Mouse (Mus musculus) adrenal gland, adult (tissue): Measurements from ENCODE around the gene Them7.
A peak's percentile ranks its signal among the peaks of the same experiment; 100 is the strongest.

Experiments
- DNase-seq, 2 experiments: peaks; one replicate each; pipeline ENCODE4 v3.0.0; 2022 to 2023; ENCODE audit warnings: low spot score in 1 of 2; ENCODE audit not compliant: inconsistent age in 2 of 2

Gene Them7

DNA sequence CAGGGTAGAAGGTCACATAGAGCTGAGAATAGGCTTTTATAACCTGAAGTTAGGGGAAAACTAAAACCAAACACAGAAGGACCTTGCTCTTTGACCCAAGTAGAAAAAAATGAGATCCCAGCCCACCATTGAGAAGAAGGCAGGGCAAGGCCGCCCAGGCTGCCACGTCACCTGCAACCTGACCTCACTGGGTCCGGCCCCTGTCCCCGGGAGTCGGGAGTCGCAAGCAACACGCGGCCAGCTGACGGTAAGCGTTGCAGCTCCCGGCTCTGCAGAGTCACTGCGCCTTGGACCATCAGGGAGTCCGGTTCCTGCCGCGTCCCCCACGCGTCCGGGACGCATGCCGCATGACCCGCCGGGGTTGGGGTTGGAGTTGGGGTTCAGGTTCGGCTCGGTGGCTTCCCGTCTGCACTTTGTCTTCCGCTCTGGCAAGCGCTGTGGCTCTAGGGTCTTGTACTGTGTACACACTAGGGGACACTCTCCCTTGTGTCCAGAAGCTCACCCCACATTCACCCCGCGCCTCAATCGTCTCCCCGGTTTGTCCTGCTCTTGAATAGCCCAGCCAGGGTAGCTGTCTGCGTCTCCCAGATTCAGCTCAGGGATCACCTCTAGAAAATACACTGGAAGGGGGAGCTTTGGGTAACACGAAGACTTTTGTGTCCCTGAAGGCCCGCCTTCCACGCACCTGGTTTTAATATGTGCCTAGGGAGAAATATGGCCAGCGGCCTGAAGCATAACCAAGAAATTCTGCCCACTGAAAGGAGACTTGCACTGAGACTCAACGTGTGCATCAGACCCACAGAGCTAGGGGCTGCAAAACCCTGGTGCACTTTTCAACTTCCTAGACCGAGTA is at the start of gene Them7:
TSS of gene Them7 (plus strand) at position 187 of the 853 bp plus-strand sequence.
- DNase-seq, result peak; percentile 68 to 83

DNA sequence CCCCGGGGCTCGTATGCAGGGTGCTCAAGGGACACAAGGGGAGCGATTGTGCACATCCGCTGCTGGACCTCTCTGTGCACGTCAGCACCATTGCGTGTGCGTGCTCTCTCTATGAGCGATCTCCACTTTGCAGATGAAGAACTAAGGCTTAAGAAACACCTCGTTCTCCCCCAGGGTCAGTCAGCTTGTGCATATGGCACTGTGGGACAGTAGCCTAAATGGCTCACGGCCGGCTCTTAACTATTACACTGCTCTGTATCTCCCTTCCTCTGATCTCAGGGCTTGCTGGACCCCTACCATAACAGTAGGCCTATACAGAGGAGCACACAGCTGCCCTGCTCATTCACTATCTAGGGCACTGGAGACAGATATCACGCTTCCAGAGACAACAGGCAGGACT is 45.2 kb upstream of the Them7 start:
- DNase-seq, result no peak

DNA sequence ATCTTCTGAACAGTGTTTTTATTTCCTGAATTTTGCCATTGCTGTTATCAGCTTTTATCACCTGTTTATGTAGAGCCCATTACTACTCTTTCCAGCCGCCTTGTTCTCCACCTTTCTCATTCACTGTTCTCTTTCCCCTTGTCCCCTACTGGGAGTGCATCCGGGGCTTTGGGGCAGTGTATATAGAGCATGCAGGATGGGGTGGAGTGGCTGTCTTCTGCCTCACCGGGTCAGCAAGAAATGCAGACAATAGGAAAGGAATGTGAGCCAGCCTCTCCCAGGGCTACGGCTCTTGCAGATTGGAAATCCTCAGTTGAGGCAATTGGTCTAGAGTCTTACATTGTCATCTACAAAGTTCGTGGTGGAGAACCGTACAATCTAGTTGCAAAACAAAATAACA is 41.6 kb upstream of the Them7 start:
- DNase-seq, result no peak

DNA sequence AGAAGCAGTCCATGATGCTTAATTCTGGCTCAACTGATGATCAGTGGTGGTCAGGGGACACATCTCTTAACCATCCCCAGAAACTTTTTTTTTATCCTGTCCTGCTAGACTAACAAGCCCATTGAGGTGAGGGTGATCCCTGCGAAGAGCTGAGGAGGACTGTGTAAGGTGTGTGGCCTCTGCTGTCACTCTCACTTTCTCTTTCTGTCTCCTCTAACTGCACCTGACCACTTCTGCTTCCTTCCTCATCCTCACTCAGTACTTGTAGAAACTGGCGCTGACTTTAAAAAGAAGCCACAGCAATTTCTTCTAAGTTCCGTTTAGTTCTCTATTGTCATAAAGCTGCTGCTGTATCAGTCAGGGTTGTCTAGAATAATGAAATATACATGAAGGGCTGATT is 39.0 kb upstream of the Them7 start:
- DNase-seq, result no peak

DNA sequence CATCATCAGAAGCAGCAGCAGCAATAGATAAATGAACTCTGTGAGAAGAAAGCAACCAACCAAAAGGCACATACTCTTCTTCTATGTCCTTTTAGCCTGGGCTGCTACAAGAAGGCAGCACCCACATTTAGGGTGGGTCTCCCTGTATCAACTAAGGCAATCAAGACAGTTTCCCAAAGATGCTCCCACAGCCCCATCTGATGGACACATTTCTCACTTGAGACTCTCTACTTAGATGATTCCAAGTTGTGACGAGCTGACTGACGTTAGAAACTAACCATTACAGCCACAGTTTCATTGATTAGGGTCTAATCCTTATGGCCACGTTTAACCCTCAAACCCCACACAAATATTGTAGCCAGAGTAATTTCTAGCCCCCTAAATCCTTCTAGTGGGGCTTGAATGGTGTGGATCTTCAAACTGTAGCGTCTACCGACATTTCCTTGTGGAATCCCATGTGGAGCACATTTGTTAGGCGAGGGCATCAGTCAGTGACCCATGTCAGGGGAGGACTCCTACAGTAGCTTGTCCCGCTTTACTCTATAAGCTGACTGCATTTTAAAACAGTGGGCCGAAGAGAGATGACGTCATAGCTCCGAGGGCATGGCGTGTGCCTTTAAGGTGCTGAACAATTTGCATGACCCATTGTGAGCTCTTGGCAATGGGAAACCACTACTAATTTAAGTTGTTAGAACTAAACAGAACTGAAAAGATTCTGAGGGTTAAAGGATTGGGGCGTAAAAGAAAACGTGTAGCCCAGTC is 38.2 kb upstream of the Them7 start:
- DNase-seq, result no peak

DNA sequence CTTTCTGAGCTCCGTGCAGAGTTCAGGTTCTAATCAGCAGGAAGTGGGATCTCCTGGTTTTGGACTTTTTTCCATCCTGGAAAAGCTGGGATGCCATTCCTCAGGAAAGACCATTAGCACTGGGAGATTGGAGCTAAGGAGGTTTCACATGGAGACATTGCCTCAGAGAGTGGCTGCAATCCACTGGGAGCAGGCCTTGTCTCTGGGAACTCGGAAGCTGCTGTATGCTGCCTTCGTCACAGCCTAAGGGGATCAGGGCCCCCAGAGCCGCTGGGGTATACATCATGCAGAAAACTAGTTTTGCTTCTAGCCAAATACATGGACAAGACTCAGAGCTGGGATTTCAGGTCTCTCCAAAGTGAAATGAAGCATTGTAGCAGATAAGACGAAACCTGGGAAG is 37.5 kb upstream of the Them7 start:
- no peak for DNase-seq

DNA sequence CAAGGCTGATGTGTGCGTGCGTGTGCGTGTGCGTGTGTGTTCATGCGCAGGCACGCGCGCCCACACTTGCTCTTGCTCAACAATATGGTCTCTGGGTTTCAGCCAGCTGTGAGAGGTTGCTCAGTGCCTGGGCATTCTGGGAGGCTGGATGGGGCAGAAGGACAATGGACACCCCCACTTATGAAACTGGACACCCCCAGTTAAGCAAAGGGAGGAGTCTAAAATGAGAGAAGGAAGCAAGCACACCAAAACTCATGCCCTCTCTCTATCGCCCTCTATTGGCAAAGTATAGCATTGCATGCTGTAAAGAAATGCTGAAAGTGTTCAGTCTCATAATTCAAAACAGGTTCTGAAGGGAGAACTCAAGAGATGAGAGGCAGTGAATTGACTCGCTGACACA is 35.9 kb upstream of the Them7 start:
- peak in 1 of 2 experiments; percentile 60 for DNase-seq

DNA sequence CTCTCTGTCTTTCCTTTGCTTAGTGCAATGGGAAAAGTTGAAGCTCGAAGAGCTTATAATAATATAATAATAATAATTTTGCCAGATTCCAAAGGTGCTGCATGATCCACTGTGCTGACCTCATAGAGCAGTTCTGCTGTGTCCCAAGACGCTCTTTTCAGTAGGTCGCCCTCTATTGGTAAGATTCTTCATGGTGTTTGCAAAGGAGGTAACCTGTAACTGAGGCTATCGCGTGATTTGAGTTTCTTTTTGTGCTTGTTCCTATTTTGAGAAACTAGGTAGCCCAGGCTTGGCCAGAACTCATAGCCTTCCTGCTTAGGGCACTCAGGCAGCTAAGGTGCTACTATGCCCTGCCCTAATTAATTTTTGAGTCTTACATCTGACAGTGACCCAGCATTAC is 34.8 kb upstream of the Them7 start:
- peak in 1 of 2 experiments; percentile 67 for DNase-seq

DNA sequence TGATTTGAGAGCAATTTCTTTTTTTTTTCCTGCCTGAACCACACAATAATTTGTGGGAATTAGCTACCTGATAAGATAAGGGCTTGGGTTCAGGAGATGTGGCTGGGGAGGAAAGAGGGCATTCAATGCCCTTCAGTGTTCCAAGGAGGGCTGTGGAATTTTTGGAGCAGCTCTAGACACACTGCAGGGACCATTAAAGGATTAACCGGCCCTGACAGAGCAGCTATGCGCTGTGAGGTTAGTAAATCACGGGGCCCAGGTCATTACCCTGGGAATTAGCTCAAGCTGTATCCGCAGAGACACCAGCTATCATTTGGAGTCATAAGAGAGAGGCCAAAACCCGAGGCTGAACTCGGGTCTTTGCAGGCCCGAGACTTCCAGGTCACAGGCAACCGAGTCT is 24.0 kb upstream of the Them7 start:
- DNase-seq, result no peak

DNA sequence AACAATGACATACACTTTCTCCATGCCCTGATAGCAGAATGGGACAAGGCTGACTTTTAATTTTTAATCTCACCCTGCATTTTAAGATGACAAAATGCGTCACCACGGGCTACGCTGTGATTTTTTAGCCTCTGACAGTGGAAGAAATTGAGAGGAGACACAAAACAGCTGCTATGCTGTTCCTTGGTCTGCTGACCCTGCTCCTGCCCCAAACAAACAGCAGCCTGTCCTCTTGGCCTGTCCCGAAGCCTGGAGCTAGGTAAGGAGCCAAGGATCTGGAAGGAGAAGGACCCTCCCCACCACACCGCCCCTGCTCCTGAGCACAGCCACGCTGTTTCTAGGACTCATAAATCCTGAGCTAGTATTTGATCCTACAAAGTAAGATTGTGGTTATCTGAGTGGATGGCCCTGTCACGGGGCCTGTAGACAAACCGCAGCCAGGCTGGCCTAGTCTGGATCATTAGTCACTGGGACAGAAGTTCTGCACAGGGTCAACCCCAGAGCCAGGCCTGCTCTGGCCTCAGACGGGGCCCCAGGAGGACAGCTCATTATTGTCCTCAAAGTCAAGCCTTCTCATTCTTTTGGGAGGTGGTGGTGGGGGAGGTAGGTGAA is 17.5 kb upstream of the Them7 start:
- peak; percentile 30 to 47 for DNase-seq

DNA sequence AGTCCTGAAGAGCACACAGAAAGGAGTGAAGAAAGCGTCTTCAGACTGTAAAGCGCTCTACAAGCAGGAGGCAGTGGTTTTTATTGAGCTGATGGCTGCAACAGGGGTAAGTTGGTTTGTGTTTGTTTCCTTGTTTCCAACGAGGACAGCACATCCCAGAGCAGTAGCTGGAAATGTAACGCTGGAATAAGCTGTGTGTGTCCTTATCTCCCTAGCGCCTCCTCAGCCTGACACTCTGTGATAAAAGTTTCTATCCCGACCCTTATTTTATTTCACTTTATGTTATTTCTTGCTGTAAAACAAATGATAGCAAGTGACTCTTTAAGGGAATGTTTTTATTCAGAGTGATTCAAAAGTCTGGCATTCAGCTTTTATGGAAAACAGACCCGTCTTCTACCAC is 11.3 kb upstream of the Them7 start:
- DNase-seq, result no peak

DNA sequence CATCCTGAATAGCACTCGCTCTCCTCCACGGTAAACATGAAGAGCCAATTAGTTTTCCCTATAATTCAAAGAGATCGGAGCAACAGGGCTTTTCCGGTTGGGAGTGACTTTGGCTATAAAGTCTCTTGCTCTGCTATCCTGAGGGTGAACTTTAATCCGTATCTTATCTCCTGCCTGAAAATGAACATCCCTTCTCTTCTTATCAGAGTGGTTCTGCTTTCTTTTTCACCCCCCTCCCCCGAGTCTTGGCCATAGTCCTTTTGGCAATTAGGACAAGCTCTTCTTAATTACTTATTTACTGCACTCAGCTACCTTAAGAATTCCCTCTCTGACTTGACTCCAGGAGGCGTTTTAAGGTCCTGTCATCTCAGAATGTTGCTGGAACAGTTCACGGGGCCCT is 8.2 kb upstream of the Them7 start:
- DNase-seq, result no peak

DNA sequence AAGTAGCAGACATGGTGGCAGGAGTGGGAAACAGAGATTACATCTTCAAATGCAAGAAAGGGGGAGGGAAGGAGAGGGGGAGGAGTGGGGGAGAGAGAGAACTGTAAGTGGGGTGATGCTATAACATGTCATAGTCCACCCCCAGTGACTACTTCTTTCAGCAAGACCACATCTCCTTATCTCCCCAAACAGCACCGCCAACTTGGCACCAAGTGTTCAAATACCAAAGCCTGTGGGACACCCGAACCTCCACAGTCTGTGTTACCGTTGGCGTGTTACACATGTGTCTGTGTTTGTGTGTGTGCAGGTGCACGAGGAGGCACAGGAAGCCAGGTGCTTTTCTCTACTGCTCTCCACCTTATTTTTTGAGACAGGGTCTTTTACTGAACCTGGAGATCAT is 4.9 kb upstream of the Them7 start:
- DNase-seq, result no peak

DNA sequence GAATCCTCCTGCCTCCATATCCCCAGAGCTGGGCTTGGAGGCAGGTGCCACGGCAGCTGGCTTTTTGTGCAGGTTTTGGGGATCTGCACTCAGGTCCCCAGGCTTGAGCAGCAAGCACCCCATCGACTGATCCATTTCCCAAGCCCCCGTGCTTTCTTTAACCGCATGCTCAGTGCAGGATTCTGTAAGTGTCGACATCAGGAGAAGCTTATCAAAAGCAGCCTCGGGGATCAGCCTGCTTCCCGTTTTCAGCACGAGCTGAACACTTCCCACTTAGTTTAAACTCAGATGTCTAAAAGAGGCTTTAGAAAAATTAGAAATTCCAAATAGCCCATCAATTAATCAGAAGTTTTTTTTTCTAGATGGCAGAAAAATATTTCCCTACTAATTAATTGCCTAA is 4.5 kb upstream of the Them7 start:
- DNase-seq, result no peak

DNA sequence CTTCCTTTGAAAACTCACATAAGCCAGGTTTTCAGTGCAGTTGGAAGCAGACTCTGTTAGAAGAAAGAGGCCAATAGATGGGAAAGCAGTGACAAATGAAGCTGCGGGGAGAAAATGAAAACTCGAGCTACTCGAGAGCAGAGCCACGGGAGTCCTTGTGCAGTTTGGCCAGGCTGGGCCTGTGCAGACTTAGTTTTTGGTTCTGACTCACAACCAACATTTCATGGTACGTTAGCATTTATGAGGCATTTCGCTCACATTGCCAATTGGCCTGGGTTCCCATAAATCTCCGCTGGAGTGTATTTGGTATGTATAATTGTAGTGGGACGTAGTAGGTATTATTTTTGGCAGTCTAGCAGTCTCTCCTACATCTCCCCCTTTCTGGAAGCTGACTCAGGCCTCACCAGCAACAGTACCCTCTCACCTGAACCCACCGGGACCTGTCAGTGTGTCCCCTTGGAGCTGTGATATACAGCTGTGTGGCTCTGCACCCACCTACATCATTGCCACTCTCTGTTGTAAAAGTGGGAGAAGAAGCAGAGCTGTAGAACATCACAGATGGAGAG is 3.3 kb upstream of the Them7 start:
- DNase-seq, result no peak

DNA sequence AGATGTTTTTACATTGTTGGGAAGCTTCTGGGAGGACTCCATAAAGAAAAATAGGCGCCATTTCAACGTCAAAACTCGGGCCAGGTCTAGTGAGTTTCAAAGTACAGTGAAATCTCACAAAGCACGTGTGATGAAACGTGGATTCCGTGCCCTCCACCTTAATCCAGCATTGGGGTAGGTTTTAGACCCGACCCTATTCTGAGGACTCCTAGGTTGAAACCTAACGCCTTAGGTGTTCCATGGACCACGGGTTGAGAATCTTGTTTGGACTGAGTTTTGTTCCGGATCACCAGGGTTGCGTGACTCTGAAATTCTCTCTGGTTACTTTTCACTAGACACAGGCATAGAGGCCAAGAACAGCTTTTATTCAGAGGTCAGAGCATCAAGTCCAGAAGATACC is 514 bp upstream of the Them7 start:
- no peak for DNase-seq

DNA sequence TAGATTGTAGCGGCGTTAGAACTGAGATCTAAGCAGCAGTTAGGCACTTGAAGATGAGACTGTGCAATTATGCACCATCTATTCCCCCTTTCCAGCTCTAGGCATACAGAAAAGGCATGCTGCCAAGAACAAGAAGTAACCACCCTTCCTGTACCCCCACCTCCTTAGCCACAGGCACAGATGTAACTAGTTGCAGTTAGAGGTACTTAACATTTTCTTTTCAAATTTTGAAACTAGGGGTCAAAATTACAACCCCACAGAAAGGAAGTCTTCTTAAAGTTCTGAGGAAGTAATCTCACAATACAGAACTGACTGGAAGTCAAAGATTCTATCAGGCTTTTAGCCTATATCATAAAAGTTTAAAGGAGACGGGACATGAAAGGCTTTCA is 861 bp downstream of the Them7 start:
- DNase-seq, result no peak

DNA sequence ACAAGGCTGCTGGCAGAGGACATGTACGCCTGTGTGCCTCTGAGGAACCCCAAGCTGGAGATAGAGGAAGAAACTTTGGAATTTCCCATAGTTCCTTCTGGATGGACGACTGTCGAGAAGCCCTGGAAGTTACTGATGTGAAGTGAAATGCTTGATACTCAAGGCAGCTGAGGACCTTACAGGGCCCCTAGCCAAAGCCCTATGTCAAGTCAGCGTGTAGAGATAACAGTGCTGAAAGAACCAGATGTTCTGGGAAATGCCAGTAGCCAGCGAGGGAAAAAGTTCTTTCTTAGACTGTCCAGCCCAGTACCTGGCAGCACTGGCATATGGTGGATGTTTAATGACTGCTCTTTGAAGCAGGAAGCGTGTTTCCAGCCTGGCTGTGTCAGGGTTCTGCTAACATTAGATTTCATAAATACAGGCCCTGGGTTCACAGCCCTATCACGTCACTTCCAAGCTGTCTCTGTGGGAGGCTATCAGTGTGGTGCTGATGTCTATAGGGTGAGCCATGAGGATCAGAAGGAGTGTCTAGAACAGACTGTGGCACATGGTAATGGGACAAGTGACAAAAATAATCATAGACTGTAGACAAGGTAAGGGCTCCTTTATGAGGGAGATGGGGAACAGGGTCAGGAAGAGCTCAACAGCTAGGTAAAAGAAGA is 2.3 kb downstream of the Them7 start:
- no peak for DNase-seq

DNA sequence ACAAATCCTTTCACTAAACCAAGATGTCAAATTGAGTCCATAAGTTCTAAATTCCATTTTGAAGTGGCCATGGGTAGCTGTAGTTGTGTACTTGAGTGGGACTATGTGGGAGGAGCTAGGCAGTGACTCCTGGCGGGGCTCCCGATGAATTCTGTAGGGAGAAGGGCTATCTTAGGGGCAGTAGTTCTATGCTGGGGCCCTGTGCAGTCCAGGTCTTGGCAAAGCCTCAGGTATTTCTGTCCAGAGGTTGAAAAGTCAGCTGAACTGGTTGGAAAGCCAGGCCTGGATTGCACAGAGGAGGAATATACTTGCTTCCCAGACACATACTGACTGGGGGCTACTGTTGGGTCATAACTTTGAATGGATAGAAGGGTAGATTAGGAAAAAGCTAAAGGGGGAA is 4.3 kb downstream of the Them7 start:
- no peak for DNase-seq

DNA sequence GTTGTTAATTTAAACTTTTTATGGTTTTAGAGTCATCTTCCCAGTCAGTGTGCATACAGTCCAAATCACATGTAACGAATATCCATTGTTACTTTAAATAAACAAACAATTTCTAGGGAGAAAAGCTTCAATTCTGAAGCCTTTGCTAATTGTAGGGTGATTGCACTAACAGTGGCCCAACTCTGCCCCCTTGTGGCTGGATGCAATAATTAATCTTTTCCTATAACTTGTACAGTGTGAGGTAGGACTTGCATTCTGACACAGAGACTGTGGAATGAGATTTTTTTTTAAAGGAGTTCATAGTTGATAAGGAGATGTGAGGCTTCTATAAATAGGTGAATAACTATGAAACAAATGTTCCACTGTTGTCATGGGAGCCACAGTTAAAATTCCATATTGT is 6.2 kb downstream of the Them7 start:
- DNase-seq, result peak; percentile 35 to 85

DNA sequence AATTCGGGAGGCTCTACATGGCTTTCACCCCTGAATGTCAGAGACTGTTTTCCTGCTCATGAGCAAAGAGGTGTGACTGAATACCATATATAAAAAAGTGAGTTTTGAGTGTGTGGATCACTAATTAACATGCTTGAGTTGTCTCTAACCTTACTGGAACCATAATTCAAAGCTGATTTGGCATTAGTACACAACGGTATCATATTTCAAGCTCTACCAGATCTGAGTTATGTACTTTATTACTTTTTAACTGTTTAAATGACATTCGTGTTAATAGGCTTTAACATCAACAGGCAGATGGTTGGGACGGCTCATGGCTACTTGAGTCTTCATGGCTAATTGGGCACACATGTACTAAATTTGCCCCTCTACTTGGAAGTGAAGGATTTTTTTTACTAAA is 8.3 kb downstream of the Them7 start:
- DNase-seq, result no peak
